Mouse (Mus musculus) retina, embryonic 14.5 days (tissue): ENCODE data around the gene Agap1.

Experiments
- DNase-seq: peaks from one replicate; pipeline ENCODE4 v3.0.0-alpha.2; 2015; ENCODE audit warnings: low spot score

Agap1 gene

GRCm38 (mm10) chr1:89849151-89849860 lies 394.7 kb downstream of the Agap1 start:
- peak; percentile 82 for DNase-seq

- DNase-seq, result no peak
Measured at GRCm38 (mm10) chr1:89849861-89850230, 395.2 kb downstream of the Agap1 start.

GRCm38 (mm10) chr1:89850681-89851414 lies 396.2 kb downstream of the Agap1 start:
- no peak for DNase-seq

GRCm38 (mm10) chr1:89859182-89859581 lies 404.6 kb downstream of the Agap1 start:
- peak; percentile 41 for DNase-seq

GRCm38 (mm10) chr1:89860017-89860730 lies 405.6 kb downstream of the Agap1 start:
- DNase-seq, result no peak

GRCm38 (mm10) chr1:89865787-89866186 lies 411.2 kb downstream of the Agap1 start:
- DNase-seq, result no peak

- no peak for DNase-seq
Measured at GRCm38 (mm10) chr1:89867847-89868246, 413.2 kb downstream of the Agap1 start.

- peak; percentile 56 for DNase-seq
Measured at GRCm38 (mm10) chr1:89870134-89870905, 415.7 kb downstream of the Agap1 start.

- DNase-seq, result no peak
Measured at GRCm38 (mm10) chr1:89870906-89871211, 416.3 kb downstream of the Agap1 start.

GRCm38 (mm10) chr1:89876346-89877072 lies 421.9 kb downstream of the Agap1 start:
- DNase-seq, result no peak

- no peak for DNase-seq
Measured at GRCm38 (mm10) chr1:89878496-89878895, 423.9 kb downstream of the Agap1 start.

GRCm38 (mm10) chr1:89880193-89880592 lies 425.6 kb downstream of the Agap1 start:
- no peak for DNase-seq

- no peak for DNase-seq
Measured at GRCm38 (mm10) chr1:89880834-89881233, 426.2 kb downstream of the Agap1 start.

- DNase-seq, result no peak
Measured at GRCm38 (mm10) chr1:89884335-89884734, 429.7 kb downstream of the Agap1 start.

- DNase-seq, result no peak
Measured at GRCm38 (mm10) chr1:89885696-89886095, 431.1 kb downstream of the Agap1 start.

- DNase-seq, result no peak
Measured at GRCm38 (mm10) chr1:89891400-89891799, 436.8 kb downstream of the Agap1 start.

- peak; percentile 66 for DNase-seq
Measured at GRCm38 (mm10) chr1:89892281-89892680, 437.7 kb downstream of the Agap1 start.

- DNase-seq, result no peak
Measured at GRCm38 (mm10) chr1:89895801-89896200, 441.2 kb downstream of the Agap1 start.

GRCm38 (mm10) chr1:89899036-89899435 lies 444.4 kb downstream of the Agap1 start:
- no peak for DNase-seq

- DNase-seq, result no peak
Measured at GRCm38 (mm10) chr1:89899761-89900445, 445.3 kb downstream of the Agap1 start.

- DNase-seq, result no peak
Measured at GRCm38 (mm10) chr1:89901381-89901780, 446.8 kb downstream of the Agap1 start.
